Mouse (Mus musculus): ENCODE data around the gene Letmd1.
"Not testable (repeated sequence)": the region's sequence is repeated elsewhere in the genome, so short reads cannot be mapped to it uniquely, and the experiment has no call there.

Letmd1 gene

DNA sequence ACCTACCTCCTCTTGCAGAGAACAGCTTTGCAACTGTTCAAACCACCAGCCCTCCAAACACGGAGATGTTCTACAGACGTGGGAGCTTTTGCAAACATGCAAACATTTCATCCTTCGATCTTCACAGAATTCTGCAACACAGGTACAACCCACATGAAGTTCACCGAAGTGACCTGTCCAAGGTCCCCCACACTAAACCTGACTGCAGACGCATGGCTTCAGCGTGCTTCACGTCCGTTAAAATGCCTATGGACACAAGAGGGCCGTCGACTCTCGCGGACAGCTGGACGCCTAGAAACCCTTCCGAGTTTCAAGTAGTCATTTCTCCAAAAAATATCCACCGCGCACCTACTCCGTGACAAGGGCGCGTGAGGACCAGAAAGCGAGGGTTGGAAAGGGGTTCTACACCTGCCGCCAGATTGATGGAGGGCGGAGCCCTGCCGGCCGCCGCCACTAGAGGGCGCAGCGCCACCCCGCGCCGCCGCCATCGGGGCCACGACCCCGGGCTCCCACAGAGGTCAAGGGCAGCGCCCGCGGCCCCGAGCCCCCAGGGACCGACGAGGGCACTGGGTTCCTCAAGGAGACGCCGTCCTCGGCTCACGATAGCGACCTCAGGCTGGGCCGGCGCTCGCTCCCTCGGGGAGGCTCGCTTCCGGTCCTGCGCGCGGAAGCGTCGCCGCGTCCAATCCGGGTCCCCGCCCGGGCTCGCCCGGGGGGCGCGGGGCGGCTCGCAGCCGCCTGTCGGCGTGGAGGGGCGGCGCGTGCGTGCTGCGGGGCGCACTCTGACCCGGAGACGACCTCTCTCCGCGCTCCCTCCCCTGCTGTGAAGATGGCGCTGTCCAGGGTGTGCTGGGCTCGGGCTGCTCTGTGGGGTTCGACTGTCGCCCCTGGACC, at the start of gene Letmd1:
Gene Letmd1, plus strand, starts transcription at position 729 of the 894 bp plus-strand sequence.
- peak; percentile 58 for DNase-seq (ENCODE audit: low read depth)

- DNase-seq (ENCODE audit: low read depth): no peak
These were observed 49.5 kb upstream of the Letmd1 start for GRCm38 (mm10) chr15:100419311-100419710.

DNA sequence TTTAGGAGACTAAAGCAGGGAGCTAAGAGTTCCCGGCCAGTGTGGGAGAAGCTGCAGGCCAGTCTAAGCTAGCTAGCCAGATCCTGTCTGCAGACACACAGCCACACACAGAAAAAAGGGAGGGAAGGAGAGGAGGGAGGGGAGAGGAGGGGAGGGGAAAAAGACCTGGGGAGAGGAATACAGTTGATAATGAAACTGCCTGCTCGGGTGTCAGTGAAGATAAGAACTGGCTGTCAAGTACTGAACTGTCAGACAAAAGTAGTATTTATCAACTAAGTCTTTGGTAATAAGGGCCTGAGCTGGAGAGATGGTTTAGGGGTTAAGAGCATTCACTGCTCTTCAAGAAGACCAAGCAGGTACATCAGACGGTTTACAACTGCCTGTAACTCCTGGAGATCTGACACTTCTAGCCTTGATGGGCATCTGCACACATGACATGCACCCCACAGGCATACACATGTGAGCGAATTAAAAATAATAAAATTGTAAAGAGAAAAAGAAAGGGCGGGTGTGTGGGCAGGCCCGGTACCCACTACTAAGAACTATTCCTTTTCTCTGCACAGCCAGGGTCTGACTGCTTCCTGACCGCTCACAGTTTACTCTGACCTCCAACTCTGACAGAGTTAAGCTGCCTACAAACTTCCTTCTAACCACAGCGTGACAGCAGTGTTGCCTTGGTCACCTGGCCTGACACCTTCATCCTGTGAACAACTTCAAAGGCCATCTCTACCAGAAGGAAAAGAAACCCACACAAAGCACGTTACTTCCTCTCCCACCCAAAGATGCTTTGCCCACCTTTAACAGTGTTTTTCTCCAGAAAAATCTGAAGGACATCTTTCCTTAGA, 48.7 kb upstream of the Letmd1 start:
- DNase-seq (ENCODE audit: low read depth): no peak

GRCm38 (mm10) chr15:100421059-100421757, 47.6 kb upstream of the Letmd1 start:
- no peak for DNase-seq (ENCODE audit: low read depth)

GRCm38 (mm10) chr15:100421758-100422197, 47.0 kb upstream of the Letmd1 start, which contains the start of gene Gm5475:
Gm5475 (plus strand) TSS chr15:100422147.
- DNase-seq (ENCODE audit: low read depth): not testable (repeated sequence)

DNA sequence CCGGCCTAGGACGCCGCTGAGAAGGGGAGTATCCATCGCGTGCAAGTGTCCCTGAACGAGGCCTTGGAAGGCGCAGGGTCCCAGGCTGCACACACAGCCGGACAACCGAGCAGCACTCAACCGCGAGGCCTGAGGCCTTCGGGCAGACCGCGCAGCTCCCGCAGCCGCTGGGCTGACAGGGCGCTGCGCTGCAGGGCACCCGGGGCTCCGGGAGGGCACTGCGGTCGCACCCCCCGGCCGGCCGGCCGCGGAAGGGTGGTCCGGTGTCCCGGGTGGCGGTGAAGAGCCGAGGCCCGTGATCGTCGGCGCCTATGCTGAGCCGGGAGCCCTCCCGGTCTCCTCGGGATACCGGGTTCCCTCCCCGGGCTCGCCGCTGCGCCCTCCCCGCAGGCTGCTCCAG, 46.3 kb upstream of the Letmd1 start:
- DNase-seq (ENCODE audit: low read depth): no peak

DNA sequence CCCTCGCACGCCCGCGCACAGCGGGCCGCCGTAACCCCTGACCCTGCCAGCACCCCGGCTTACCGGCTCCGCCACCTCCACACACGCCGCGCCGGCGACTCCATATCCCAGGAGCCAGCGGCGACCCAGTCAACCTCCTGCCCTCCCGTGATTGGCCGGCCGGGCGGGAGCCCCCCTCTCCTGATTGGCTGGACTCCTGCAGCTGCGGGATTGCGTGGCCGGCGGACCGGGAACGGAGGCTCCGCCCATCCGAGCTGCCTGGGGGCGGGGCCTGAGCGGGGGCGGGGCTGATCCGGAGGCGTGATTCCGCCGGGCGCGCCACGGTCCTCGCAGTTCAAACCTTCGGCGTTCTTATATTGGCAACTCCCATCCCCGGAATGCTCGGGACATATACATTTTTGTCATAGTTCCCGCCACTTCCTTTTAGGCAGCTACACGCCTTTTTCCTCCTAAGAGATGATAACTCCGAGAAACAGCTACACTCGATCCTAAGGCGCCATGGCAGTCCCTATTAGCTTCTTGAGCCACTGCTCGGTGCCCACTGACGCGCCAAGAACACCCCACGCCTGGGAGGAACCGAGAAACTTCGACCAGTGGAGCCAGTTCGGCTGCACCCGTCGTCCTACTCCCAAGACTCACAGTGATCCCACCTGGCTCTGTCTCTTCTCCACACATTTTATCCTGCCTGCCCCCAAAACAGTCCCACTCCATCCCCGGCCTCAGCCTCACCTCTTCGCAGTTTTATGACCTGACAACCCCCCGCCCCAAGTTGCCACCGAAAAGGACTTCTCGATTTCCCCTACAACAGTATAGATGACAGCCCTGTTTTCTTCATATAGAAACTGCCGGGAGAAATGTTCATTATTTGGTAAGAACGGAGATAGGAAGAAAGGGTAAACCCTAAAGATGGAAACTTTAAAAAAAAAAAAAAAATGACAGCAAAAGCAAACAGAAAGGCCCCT, 45.6 kb upstream of the Letmd1 start:
- DNase-seq (ENCODE audit: low read depth): peak; percentile 81

GRCm38 (mm10) chr15:100423916-100424315, 44.9 kb upstream of the Letmd1 start:
- no peak for DNase-seq (ENCODE audit: low read depth)

- DNase-seq (ENCODE audit: low read depth): no peak
These were observed 44.3 kb upstream of the Letmd1 start, which contains the start of gene Slc11a2 for GRCm38 (mm10) chr15:100424396-100425122. Slc11a2 (minus strand) TSS chr15:100425072.

DNA sequence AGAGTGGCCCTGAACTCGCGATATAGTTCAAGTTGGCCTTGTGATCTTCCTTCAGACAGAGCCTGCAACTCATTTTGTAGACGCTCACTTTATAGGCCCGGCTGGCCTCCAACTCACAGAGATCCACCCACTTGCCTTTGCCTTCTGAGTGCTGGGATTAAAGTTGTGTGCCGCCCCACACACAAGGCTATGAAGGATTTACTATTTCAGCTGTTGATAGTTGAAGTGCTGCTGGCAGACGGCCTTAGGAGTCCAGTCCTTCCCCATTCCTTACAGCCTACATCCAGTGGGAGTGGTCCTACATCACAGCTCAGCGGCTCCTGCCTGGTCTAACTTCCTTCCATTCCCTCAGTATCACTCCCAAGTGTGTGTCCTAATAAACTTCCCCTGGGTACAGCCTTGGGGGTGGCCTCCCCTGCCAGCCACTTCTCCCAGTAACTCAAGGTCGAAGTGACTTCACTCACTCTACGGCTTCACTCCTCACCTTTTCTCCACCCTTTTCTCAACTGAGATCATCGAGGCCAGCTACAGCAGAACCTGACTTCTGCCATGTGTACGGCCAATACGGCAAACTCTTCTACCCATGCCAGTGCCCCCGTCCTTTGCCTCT, 40.4 kb upstream of the Letmd1 start:
- no peak for DNase-seq (ENCODE audit: low read depth)

GRCm38 (mm10) chr15:100429959-100430565, 38.8 kb upstream of the Letmd1 start:
- no peak for DNase-seq (ENCODE audit: low read depth)

DNA sequence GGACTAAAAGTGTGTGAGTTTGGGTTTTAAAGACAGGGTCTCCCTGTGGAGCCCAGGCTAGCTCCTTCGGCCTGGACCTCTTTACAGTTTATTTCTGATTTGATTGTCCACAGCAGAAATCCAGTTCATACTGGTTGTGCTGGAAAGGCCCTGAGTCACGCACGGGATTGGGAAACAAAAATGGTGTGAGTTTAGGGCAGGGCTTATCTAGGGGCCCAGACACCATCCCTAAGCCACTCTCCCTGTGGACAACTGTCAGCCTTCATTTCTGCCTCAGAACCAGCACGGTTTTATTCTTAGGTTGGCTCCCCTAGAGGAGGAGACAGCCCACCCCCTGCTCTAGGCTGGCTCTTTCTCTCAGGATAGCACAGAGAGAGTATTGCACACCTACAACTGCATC, 35.6 kb upstream of the Letmd1 start:
- no peak for DNase-seq (ENCODE audit: low read depth)

DNA sequence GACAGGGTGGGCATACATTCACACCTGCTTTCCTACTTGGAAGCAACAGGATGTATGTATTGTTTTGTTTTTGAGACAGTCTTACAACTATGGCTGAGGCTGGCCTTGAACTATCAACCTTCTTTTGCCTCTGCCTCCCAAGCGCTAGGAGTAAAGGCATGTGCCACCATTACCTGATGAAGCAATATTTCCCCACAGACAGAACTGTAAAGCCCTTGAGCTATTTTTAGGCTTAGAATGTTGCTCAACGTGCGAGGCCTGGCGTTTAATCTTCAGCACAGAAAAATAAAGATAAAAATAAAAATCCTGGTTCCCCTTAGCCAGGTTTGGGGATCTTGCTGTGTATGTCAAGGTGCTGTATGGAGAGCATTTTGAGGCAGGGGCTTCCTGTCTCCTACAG, 32.7 kb upstream of the Letmd1 start:
- DNase-seq (ENCODE audit: low read depth): no peak

DNA sequence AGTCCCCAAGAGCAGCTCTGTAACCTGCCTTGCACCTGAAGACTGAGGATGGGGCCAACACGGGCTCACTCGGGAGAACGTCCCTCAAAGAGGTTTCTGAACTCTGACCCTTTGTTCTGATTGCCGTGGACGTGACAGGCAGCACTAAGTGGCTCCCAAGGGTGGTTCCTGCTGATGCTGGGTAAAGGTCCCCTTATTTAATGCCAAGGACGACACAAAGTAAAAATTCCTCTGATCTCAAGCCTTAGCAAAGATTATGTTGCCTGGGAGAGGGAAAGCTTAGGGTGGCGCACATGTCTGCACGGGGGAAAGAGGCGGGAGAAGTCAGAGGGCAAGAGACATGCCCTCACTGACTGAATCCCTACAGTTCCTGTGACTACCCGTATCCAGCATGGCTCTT, 32.3 kb upstream of the Letmd1 start:
- no peak for DNase-seq (ENCODE audit: low read depth)

GRCm38 (mm10) chr15:100443126-100443922, 25.5 kb upstream of the Letmd1 start:
- DNase-seq (ENCODE audit: low read depth): peak; percentile 79

GRCm38 (mm10) chr15:100446887-100447286, 21.9 kb upstream of the Letmd1 start:
- DNase-seq (ENCODE audit: low read depth): no peak

- DNase-seq (ENCODE audit: low read depth): no peak
These were observed 20.3 kb upstream of the Letmd1 start for GRCm38 (mm10) chr15:100448572-100448971.

GRCm38 (mm10) chr15:100449495-100449894, 19.3 kb upstream of the Letmd1 start:
- DNase-seq (ENCODE audit: low read depth): no peak

Measured in c-Kit-positive CD71-negative TER-119-negative erythroid progenitor cells, embryonic 14.5 days (primary cell).